8 mouse cellular contexts compared by ENCODE assay signal in genomic region chr1:156179875-156180274, GRCm38 (mm10). TPM values are rescaled to one million over a fixed set of nuclear protein-coding genes. Genes with fewer than 3 reads are reported as not detected.
A peak's percentile ranks its signal among the peaks of the same experiment; 100 is the strongest.
DNase-seq lines count a peak whose midpoint lies in the region; ATAC-seq and TF ChIP-seq lines count a peak whose summit lies in the region.

No protein-coding gene starts in this region.

- 15% methylated on average over 11 of the region's 11 CpGs for WGBS in heart, postnatal 0 days
- WGBS in midbrain, embryonic 11.5 days = 14% methylated on average over 11 of the region's 11 CpGs

- TF ChIP-seq EP300 in heart, postnatal 0 days (IDR thresholded peaks at IDR 0.05; ENCODE audit: low read depth) = no peak

- no peaks in the 10 kb centered on the region for H3K27me3 ChIP-seq in heart, postnatal 0 days (ENCODE audit: control insufficient read depth, insufficient read depth, low read length)
- H3K27me3 ChIP-seq in midbrain, embryonic 11.5 days (ENCODE audit: control insufficient read depth, insufficient read depth, low read length) = no peaks in the 10 kb centered on the region

- H3K4me3 ChIP-seq in heart, postnatal 0 days (ENCODE audit: low read depth, low read length) = no peak overlapping the region
- H3K4me3 ChIP-seq in midbrain, embryonic 11.5 days (ENCODE audit: low read depth, low read length) = no peak overlapping the region
- no peak overlapping the region for H3K4me3 ChIP-seq in gastrocnemius, adult 2 months

- no peak for TF ChIP-seq CTCF in heart, postnatal 0 days (IDR thresholded peaks at IDR 0.05; ENCODE audit: low read depth)
- no peak for TF ChIP-seq CTCF in gastrocnemius, adult 2 months (IDR thresholded peaks at IDR 0.05)

- intact Hi-C loops in gastrocnemius, adult 2 months (cut with DNase I) = no loop called here

- H3K9me3 ChIP-seq in heart, postnatal 0 days (replicated peaks; ENCODE audit: control insufficient read depth, low read length) = no peaks in the 10 kb centered on the region
- no peaks in the 10 kb centered on the region for H3K9me3 ChIP-seq in midbrain, embryonic 11.5 days (ENCODE audit: control insufficient read depth, low read length)

- peak overlapping the region; percentile 35 for H3K27ac ChIP-seq in heart, postnatal 0 days (ENCODE audit: low read depth)
- peak overlapping the region; percentile 20; the same call in 1 of the 2 replicates for H3K27ac ChIP-seq in midbrain, embryonic 11.5 days (ENCODE audit: low read depth, low read length)
- no peak overlapping the region for H3K27ac ChIP-seq in gastrocnemius, adult 2 months

- no peak overlapping the region for H3K9ac ChIP-seq in heart, postnatal 0 days (replicated peaks; ENCODE audit: low read depth, low read length)
- H3K9ac ChIP-seq in midbrain, embryonic 11.5 days (ENCODE audit: low read length) = peak overlapping the region; percentile 4; the same call in 1 of the 2 replicates

- no peaks in the 10 kb centered on the region for H3K36me3 ChIP-seq in heart, postnatal 0 days (replicated peaks; ENCODE audit: control insufficient read depth, insufficient read depth, low read length)
- H3K36me3 ChIP-seq in midbrain, embryonic 11.5 days (ENCODE audit: control insufficient read depth, insufficient read depth, low read length) = no peaks in the 10 kb centered on the region

- H3K4me1 ChIP-seq in heart, postnatal 0 days (ENCODE audit: control insufficient read depth, insufficient read depth) = peaks cover 29% of the 10 kb centered on the region; the same call in 1 of the 2 replicates
- peaks cover 42% of the 10 kb centered on the region for H3K4me1 ChIP-seq in midbrain, embryonic 11.5 days (ENCODE audit: control insufficient read depth, insufficient read depth, low read length)

- peak; percentile 26 for DNase-seq in layer of hippocampus, adult 11-12 months (ENCODE audit: low spot score)
- no peak for DNase-seq in layer of hippocampus, adult 9-10 months (ENCODE audit: low spot score)
- DNase-seq in cerebellum, postnatal 10 days = peak; percentile 83 to 92
- peak; percentile 43 for DNase-seq in heart, postnatal 0 days (ENCODE audit: low spot score)
- peak; percentile 92 for DNase-seq in midbrain, embryonic 11.5 days (ENCODE audit: low spot score, missing footprints)
- DNase-seq in thymus, postnatal 10 days (ENCODE audit: low spot score in 2 of 2) = no peak
- no peak for DNase-seq in gastrocnemius, adult 2 months

- H3K4me2 ChIP-seq in heart, postnatal 0 days (ENCODE audit: low read depth, low read length) = peak overlapping the region; percentile 7; the same call in 1 of the 2 replicates
- no peak overlapping the region for H3K4me2 ChIP-seq in midbrain, embryonic 11.5 days

- ATAC-seq in heart, postnatal 0 days (ENCODE audit: insufficient read depth, low read depth) = peak; percentile 51; the same call in 1 of the 2 replicates
- peak; percentile 45; the same call in 1 of the 2 replicates for ATAC-seq in midbrain, embryonic 11.5 days (ENCODE audit: low FRiP score)
- ATAC-seq in activated CD4-positive, CD25-positive, alpha-beta regulatory T cell, adult 4 months = no peak

RNA-seq across cellular contexts. Expression of gene Fam163a, which starts 25.0 kb away (rescaled TPM):
- total RNA-seq in heart, postnatal 0 days (2014; rRNA removed; ENCODE audit: low replicate concordance) = 1.8 and 2.8 TPM in 2 replicates
- polyA plus RNA-seq in heart, postnatal 0 days (2015; fragmentation: Nextera tagmentation; extraction: Ambion mirVana) = 1.0 and 1.6 TPM in 2 replicates
- polyA plus RNA-seq in midbrain, embryonic 11.5 days (2014; fragmentation: Nextera tagmentation; extraction: Ambion mirVana) = 5.8 and 6.8 TPM in 2 replicates
- total RNA-seq in gastrocnemius, adult 2 months (2021) = not detected
- not detected for polyA plus RNA-seq in activated CD4-positive, CD25-positive, alpha-beta regulatory T cell, adult 4 months (2017; shearing (Covaris generic))

Comparison
In these comparisons a context has a peak if more than half of its experiments do, and no peak if none do; other contexts are left out.
1. DNase-seq: peak in layer of hippocampus, adult 11-12 months (single experiment), cerebellum, postnatal 10 days (2 of 2), heart, postnatal 0 days (single experiment) and midbrain, embryonic 11.5 days (single experiment); none in layer of hippocampus, adult 9-10 months (single experiment), thymus, postnatal 10 days (0 of 2) and gastrocnemius, adult 2 months (single experiment).